Mouse (Mus musculus) gastrocnemius, postnatal 4 days (tissue): ENCODE measurements at regions not wholly inside any gene's neighbourhood (a gene's known extent, or its start where the extent isn't known, plus 50 kb on each side); places are given as distances from the start of the nearest gene placed in this dataset.

Experiments
- DNase-seq, 2 experiments: peaks; one replicate each; pipeline ENCODE4 v3.0.0; 2021 to 2022; ENCODE audit warnings: low spot score in 2 of 2, mixed read lengths in 2 of 2

GRCm38 (mm10) chr6:117104463-117104862 is 63.9 kb upstream of the Cxcl12 start:
- no peak for DNase-seq

GRCm38 (mm10) chr6:117105182-117105589 is 63.1 kb upstream of the Cxcl12 start:
- peak; percentile 27 to 66 for DNase-seq

- DNase-seq: no peak
Observed at GRCm38 (mm10) chr6:117110291-117110690, 58.0 kb upstream of the Cxcl12 start.

- no peak for DNase-seq
Observed at GRCm38 (mm10) chr6:117114859-117115258, 53.5 kb upstream of the Cxcl12 start.

GRCm38 (mm10) chr6:117118081-117118480 is 50.3 kb upstream of the Cxcl12 start:
- no peak for DNase-seq
